ENCODE assay signal across 15 mouse cellular contexts in the genomic region with DNA sequence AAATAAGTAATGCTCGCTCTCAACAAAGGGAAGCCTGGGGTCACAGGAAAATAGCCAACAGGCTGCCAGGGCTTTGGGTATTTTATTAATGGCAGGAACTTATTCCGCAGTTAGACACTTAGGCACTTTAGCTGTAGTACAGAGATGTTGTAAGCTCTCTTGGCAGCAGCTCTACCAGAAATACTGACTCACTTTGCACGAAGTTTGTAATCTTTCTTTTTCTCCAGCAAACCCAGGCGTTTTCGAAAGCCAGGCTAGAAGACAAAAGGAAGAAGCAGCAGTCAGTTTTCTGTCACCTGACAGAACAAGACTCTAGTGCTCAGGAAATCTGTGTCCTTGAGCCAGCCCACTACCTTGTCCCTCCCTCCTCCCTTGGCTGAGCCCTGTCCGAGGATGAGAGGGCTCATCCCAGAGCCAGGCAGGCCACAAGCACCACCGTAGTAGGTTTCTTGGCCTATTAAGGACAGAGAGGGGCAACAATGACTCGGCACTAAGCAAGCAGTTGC. TPM values are rescaled to one million over a fixed set of nuclear protein-coding genes. Genes with fewer than 3 reads are reported as not detected.
DNase-seq lines count a peak whose midpoint lies in the region; ATAC-seq and TF ChIP-seq lines count a peak whose summit lies in the region.
"Had no signal": no experiment of that assay in that cellular context is flagged by ENCODE, and none has a peak within 500 bp of the region (broad histone marks: within the 10 kb centered on the region; RNA-seq: fewer than 3 reads in every experiment).

No protein-coding gene starts in this region.

- intact Hi-C loops in heart, adult 2 months (cut with DNase I), result no loop called here

- ATAC-seq in stomach, embryonic 16.5 days (ENCODE audit: insufficient read depth, low FRiP score), result 0 out of 2 replicates have a peak, but pooled peaks have one; percentile 33
- ATAC-seq: forebrain, embryonic 16.5 days; inflammation-experienced regulatory T-cells, adult 6 months; midbrain, embryonic 16.5 days had no signal

- H3K4me1 ChIP-seq in heart, adult 2 months (ENCODE audit: control insufficient read depth, insufficient read depth, low read length), result peaks cover 6% of the 10 kb centered on the region
- peaks cover 25% of the 10 kb centered on the region for H3K4me1 ChIP-seq in bone marrow macrophage, adult 2 months (ENCODE audit: control insufficient read depth, insufficient read depth, low read length)
- H3K4me1 ChIP-seq in stomach, embryonic 16.5 days (ENCODE audit: control insufficient read depth, insufficient read depth, low read length), result peaks cover 5% of the 10 kb centered on the region
- H3K4me1 ChIP-seq: embryonic facial prominence, embryonic 13.5 days had no signal

- no peak overlapping the region; the same call in 1 of the 2 replicates for H3K9ac ChIP-seq in heart, adult 2 months (ENCODE audit: low read depth, low read length)
- H3K9ac ChIP-seq in stomach, embryonic 16.5 days (ENCODE audit: low read length), result no peak overlapping the region
- H3K9ac ChIP-seq: embryonic facial prominence, embryonic 13.5 days; lung, embryonic 15.5 days had no signal

- no peak overlapping the region for H3K4me3 ChIP-seq in heart, adult 2 months
- H3K4me3 ChIP-seq in bone marrow macrophage, adult 2 months (ENCODE audit: insufficient read depth, low read length), result no peak overlapping the region
- H3K4me3 ChIP-seq in stomach, embryonic 16.5 days (replicated peaks; ENCODE audit: low read length), result no peak overlapping the region
- H3K4me3 ChIP-seq: embryonic facial prominence, embryonic 13.5 days; lung, embryonic 15.5 days had no signal

- no peak for TF ChIP-seq POLR2A in heart, adult 2 months (IDR thresholded peaks at IDR 0.05; ENCODE audit: insufficient read depth, low read depth, low read length)
- TF ChIP-seq POLR2A in bone marrow macrophage, adult 2 months (IDR thresholded peaks at IDR 0.05; ENCODE audit: borderline replicate concordance, low read depth, low read length), result no peak

- no peak overlapping the region for H3K4me2 ChIP-seq in stomach, embryonic 16.5 days (ENCODE audit: low read depth, low read length)
- H3K4me2 ChIP-seq: embryonic facial prominence, embryonic 13.5 days; lung, embryonic 15.5 days had no signal

- no peak for TF ChIP-seq EP300 in heart, adult 2 months (IDR thresholded peaks at IDR 0.05; ENCODE audit: insufficient read depth, low read depth, low read length)

- 0 out of 2 replicates have a peak, but pooled peaks cover 1% of the 10 kb centered on the region for H3K79me2 ChIP-seq in heart, adult 2 months (replicated peaks; ENCODE audit: control insufficient read depth, insufficient read depth, low read length)

- 38% methylated on average over 8 of the region's 8 CpGs for WGBS in heart, adult 2 months
- 72% methylated on average over 8 of the region's 8 CpGs for WGBS in stomach, embryonic 16.5 days

- peak in 1 of 2 experiments; percentile 31 for DNase-seq in heart, adult 2 months
- DNase-seq in heart, postnatal 4 days, result no peak
- peak; percentile 40 for DNase-seq in lung, postnatal 10 days
- DNase-seq in lung, postnatal 36 days, result no peak
- no peak for DNase-seq in layer of hippocampus, adult 18-20 months (ENCODE audit: low spot score in 2 of 2)
- DNase-seq: cerebellum, postnatal 14 days; right cerebral cortex, postnatal 14 days; thymus, postnatal 4 days had no signal

- no peaks in the 10 kb centered on the region for H3K9me3 ChIP-seq in stomach, embryonic 16.5 days (replicated peaks; ENCODE audit: control insufficient read depth, low read length)
- H3K9me3 ChIP-seq: embryonic facial prominence, embryonic 13.5 days; lung, embryonic 15.5 days had no signal

- no peaks in the 10 kb centered on the region for H3K27me3 ChIP-seq in heart, adult 2 months (ENCODE audit: control insufficient read depth, insufficient read depth, low read length)
- H3K27me3 ChIP-seq in stomach, embryonic 16.5 days (ENCODE audit: control insufficient read depth, insufficient read depth, low read length), result no peaks in the 10 kb centered on the region
- H3K27me3 ChIP-seq: embryonic facial prominence, embryonic 13.5 days; lung, embryonic 15.5 days had no signal

- H3K27ac ChIP-seq in heart, adult 2 months, result peak overlapping the region; percentile 71
- H3K27ac ChIP-seq in bone marrow macrophage, adult 2 months (ENCODE audit: insufficient read depth, low read depth, low read length), result peak overlapping the region; percentile 64
- H3K27ac ChIP-seq in stomach, embryonic 16.5 days (ENCODE audit: low read length), result no peak overlapping the region
- H3K27ac ChIP-seq: embryonic facial prominence, embryonic 13.5 days; lung, embryonic 15.5 days had no signal

- H3K36me3 ChIP-seq in heart, adult 2 months (ENCODE audit: control insufficient read depth, insufficient read depth, low read length), result peaks cover 12% of the 10 kb centered on the region
- H3K36me3 ChIP-seq in stomach, embryonic 16.5 days (ENCODE audit: control insufficient read depth, insufficient read depth, low read length), result peaks cover 24% of the 10 kb centered on the region

- no peak for TF ChIP-seq CTCF in heart, adult 2 months (IDR thresholded peaks at IDR 0.05)
- TF ChIP-seq CTCF in bone marrow macrophage, adult 2 months (IDR thresholded peaks at IDR 0.05; ENCODE audit: low read depth, low read length), result no peak

RNA-seq across cellular contexts. Expression of a gene that starts 7.5 kb away (rescaled TPM):
- 10 to 100 TPM; 12.1 to 13.5 TPM for total RNA-seq in heart, adult 2 months (2021)
- 4.0 and 6.2 TPM in 2 replicates for polyA plus RNA-seq in heart, adult 2 months (2012; rRNA removed)
- 10 to 100 TPM; 17.3 to 18.7 TPM for total RNA-seq in heart, postnatal 4 days (2021)
- 45.8 and 49.4 TPM in 2 replicates for polyA plus RNA-seq in bone marrow macrophage, adult 2 months (2012; ENCODE audit: insufficient read depth, insufficient read length, missing spikeins)
- 85.7 and 88.8 TPM in 2 replicates for polyA plus RNA-seq in stomach, embryonic 16.5 days (2015; fragmentation: Nextera tagmentation; extraction: Ambion mirVana)
- total RNA-seq in layer of hippocampus, adult 18-20 months (2021), result 10 to 100 TPM; 16.8 to 18.1 TPM

RNA-seq across cellular contexts. Expression of a gene that starts 14.6 kb away (rescaled TPM):
- total RNA-seq in heart, adult 2 months (2021), result 10 to 100 TPM in 1 of 2 experiments, 1 to 10 TPM in 1; 7.8 to 11.5 TPM
- polyA plus RNA-seq in heart, adult 2 months (2012; rRNA removed), result 10.1 and 17.9 TPM in 2 replicates
- 10 to 100 TPM; 22.4 to 23.4 TPM for total RNA-seq in heart, postnatal 4 days (2021)
- 149 and 167 TPM in 2 replicates for polyA plus RNA-seq in bone marrow macrophage, adult 2 months (2012; ENCODE audit: insufficient read depth, insufficient read length, missing spikeins)
- polyA plus RNA-seq in stomach, embryonic 16.5 days (2015; fragmentation: Nextera tagmentation; extraction: Ambion mirVana), result 10.1 and 10.8 TPM in 2 replicates
- 1 to 10 TPM; 1.2 to 1.4 TPM for total RNA-seq in layer of hippocampus, adult 18-20 months (2021)

RNA-seq across cellular contexts. Expression of a gene that starts 28.6 kb away (rescaled TPM):
- 10 to 100 TPM; 18.0 to 19.4 TPM for total RNA-seq in heart, adult 2 months (2021)
- polyA plus RNA-seq in heart, adult 2 months (2012; rRNA removed), result 7.7 and 11.5 TPM in 2 replicates
- total RNA-seq in heart, postnatal 4 days (2021), result 10 to 100 TPM; 35.0 to 37.4 TPM
- polyA plus RNA-seq in bone marrow macrophage, adult 2 months (2012; ENCODE audit: insufficient read depth, insufficient read length, missing spikeins), result 44.4 and 47.6 TPM in 2 replicates
- 114 and 118 TPM in 2 replicates for polyA plus RNA-seq in stomach, embryonic 16.5 days (2015; fragmentation: Nextera tagmentation; extraction: Ambion mirVana)
- 10 to 100 TPM; 35.0 TPM for total RNA-seq in layer of hippocampus, adult 18-20 months (2021)

RNA-seq across cellular contexts. Expression of a gene that starts 29.3 kb away (rescaled TPM):
- under 1 TPM; 0.08 to 0.16 TPM for total RNA-seq in heart, adult 2 months (2021)
- polyA plus RNA-seq in heart, adult 2 months (2012; rRNA removed), result 0.04 and 0.09 TPM in 2 replicates
- total RNA-seq in heart, postnatal 4 days (2021), result under 1 TPM; 0.16 to 0.24 TPM
- not detected in 2 replicates for polyA plus RNA-seq in bone marrow macrophage, adult 2 months (2012; ENCODE audit: insufficient read depth, insufficient read length, missing spikeins)
- polyA plus RNA-seq in stomach, embryonic 16.5 days (2015; fragmentation: Nextera tagmentation; extraction: Ambion mirVana), result 0.13 and 0.14 TPM in 2 replicates
- total RNA-seq in layer of hippocampus, adult 18-20 months (2021), result 10 to 100 TPM; 49.2 to 54.0 TPM
- polyA plus RNA-seq: inflammation-experienced regulatory T-cells, adult 6 months had no signal

RNA-seq across cellular contexts. Expression of a gene that starts 55.7 kb away (rescaled TPM):
- total RNA-seq in heart, adult 2 months (2021), result 1 to 10 TPM; 8.0 to 8.2 TPM
- 17.8 and 29.8 TPM in 2 replicates for polyA plus RNA-seq in heart, adult 2 months (2012; rRNA removed)
- 10 to 100 TPM; 10.3 to 10.5 TPM for total RNA-seq in heart, postnatal 4 days (2021)
- 29.4 and 33.8 TPM in 2 replicates for polyA plus RNA-seq in bone marrow macrophage, adult 2 months (2012; ENCODE audit: insufficient read depth, insufficient read length, missing spikeins)
- 33.0 and 35.8 TPM in 2 replicates for polyA plus RNA-seq in stomach, embryonic 16.5 days (2015; fragmentation: Nextera tagmentation; extraction: Ambion mirVana)
- 10 to 100 TPM; 42.9 to 47.1 TPM for total RNA-seq in layer of hippocampus, adult 18-20 months (2021)
